Mouse (Mus musculus) E14TG2a.4 (cell line): ENCODE measurements around the gene Mettl7b.

Experiments used
- CTCF ChIP-seq: conservative IDR thresholded peaks from 2 replicates; pipeline ENCODE4 v1.5.1; 2014; ENCODE audit warnings: low read length
- NANOG ChIP-seq: IDR thresholded peaks from 2 replicates; pipeline ENCODE4 v1.6.1; 2014; ENCODE audit warnings: borderline replicate concordance, low read length, mixed read lengths

- TF ChIP-seq CTCF: no peak
- TF ChIP-seq NANOG: no peak
Observed at GRCm38 (mm10) chr10:128958340-128958739, 2.4 kb downstream of the Mettl7b start.
